Mouse (Mus musculus) intestine, embryonic 14.5 days (tissue): ENCODE results near the gene Plch1. TPM values are rescaled to one million over a fixed set of nuclear protein-coding genes. Genes with fewer than 3 reads are reported as not detected.
A peak's percentile ranks its signal among the peaks of the same experiment; 100 is the strongest.

Source experiments
- ATAC-seq: fragments of 200-750 bp; cut with Nextera tagmentation; replicated peaks from 2 replicates; pipeline ENCODE4 v1.8.0; 2017; ENCODE audit warnings: low read depth, moderate number of reproducible peaks, moderate TSS enrichment, moderate library complexity; ENCODE audit not compliant: low FRiP score, low TSS enrichment
- DNase-seq: peaks from one replicate; pipeline ENCODE4 v3.0.0-alpha.2; 2018; ENCODE audit warnings: low spot score
- H3K27ac ChIP-seq: fragments of 300-500 bp; sonication (generic); 2 replicates; pipeline ENCODE4 v1.5.1; 2014; ENCODE audit warnings: low read depth, mild to moderate bottlenecking, control low read depth
- H3K27me3 ChIP-seq: fragments of 300-500 bp; sonication (generic); replicated peaks from 2 replicates; pipeline ENCODE4 v1.6.1; 2014; ENCODE audit warnings: low read length, control low read depth; ENCODE audit not compliant: control insufficient read depth, insufficient read depth
- H3K36me3 ChIP-seq: fragments of 300-500 bp; sonication (generic); 2 replicates; pipeline ENCODE4 v1.6.1; 2014; ENCODE audit warnings: low read length, control low read depth; ENCODE audit not compliant: control insufficient read depth, insufficient read depth
- H3K4me1 ChIP-seq: fragments of 300-500 bp; sonication (generic); replicated peaks from 2 replicates; pipeline ENCODE4 v1.6.1; 2014; ENCODE audit warnings: low read length, control low read depth, mixed read lengths; ENCODE audit not compliant: control insufficient read depth, insufficient read depth
- H3K4me2 ChIP-seq: fragments of 300-500 bp; sonication (generic); 2 replicates; pipeline ENCODE4 v1.6.1; 2014; ENCODE audit warnings: low read length
- H3K4me3 ChIP-seq: fragments of 300-500 bp; sonication (generic); 2 replicates; pipeline ENCODE4 v1.5.1; 2014; ENCODE audit warnings: low read depth, low read length, control low read depth, mixed read lengths
- H3K9ac ChIP-seq: fragments of 300-500 bp; sonication (generic); 2 replicates; pipeline ENCODE4 v1.6.1; 2014; ENCODE audit warnings: mild to moderate bottlenecking, low read length
- H3K9me3 ChIP-seq: fragments of 300-500 bp; sonication (generic); 2 replicates; pipeline ENCODE4 v1.6.1; 2016; ENCODE audit warnings: low read length, control low read depth; ENCODE audit not compliant: control insufficient read depth
- WGBS: fragments of 180-500 bp; shearing (Covaris S2); extraction: QIAGEN DNeasy Blood & Tissue Kit; methylation state at CpG from one replicate; pipeline ENCODE4 v1.1.7; 2014; 5-methylcytosine and 5-hydroxymethylcytosine counted together
- polyA plus RNA-seq: library from polyadenylated mRNA; unstranded; fragments of >200 nt; fragmentation: Nextera tagmentation; extraction: Ambion mirVana; gene quantifications from 2 replicates; pipeline ENCODE4 v1.2.1, GENCODE M21; 2014

The Plch1 gene
- polyA plus RNA-seq, 1 experiment from 2014 or later: 10.5 TPM

GRCm38 (mm10) chr3:63806906-63807305, 92.4 kb downstream of the Plch1 start:
- H3K9ac ChIP-seq: no peak overlapping the region
- DNase-seq (no peak), ATAC-seq (no peak)
- no peaks in the 10 kb centered on the region for H3K9me3 ChIP-seq
- H3K27ac ChIP-seq: no peak overlapping the region
- no peak overlapping the region for H3K4me2 ChIP-seq
- no peaks in the 10 kb centered on the region for H3K4me1 ChIP-seq
- H3K4me3 ChIP-seq: no peak overlapping the region
- WGBS: 74% methylated on average over 1 of the region's 1 CpGs
- no peaks in the 10 kb centered on the region for H3K36me3 ChIP-seq
- H3K27me3 ChIP-seq: no peaks in the 10 kb centered on the region

- Histone ChIP-seq H3K27me3 (no peaks in the 10 kb centered on the region), H3K4me1 (no peaks in the 10 kb centered on the region), H3K36me3 (no peaks in the 10 kb centered on the region), H3K9ac (no peak overlapping the region), H3K27ac (no peak overlapping the region), H3K4me3 (no peak overlapping the region), H3K4me2 (no peak overlapping the region), H3K9me3 (no peaks in the 10 kb centered on the region)
- 89% methylated on average over 2 of the region's 2 CpGs for WGBS
- DNase-seq: no peak
- ATAC-seq: no peak
These were observed 93.8 kb downstream of the Plch1 start for GRCm38 (mm10) chr3:63805496-63805895.

GRCm38 (mm10) chr3:63800685-63801084, 98.6 kb downstream of the Plch1 start:
- Histone ChIP-seq H3K4me3 (no peak overlapping the region), H3K36me3 (no peaks in the 10 kb centered on the region), H3K27me3 (no peaks in the 10 kb centered on the region), H3K4me1 (no peaks in the 10 kb centered on the region), H3K4me2 (no peak overlapping the region), H3K27ac (no peak overlapping the region), H3K9me3 (no peaks in the 10 kb centered on the region), H3K9ac (no peak overlapping the region)
- ATAC-seq (no peak), DNase-seq (no peak)
- WGBS: 84% methylated on average over 5 of the region's 5 CpGs

- H3K27me3 ChIP-seq: no peaks in the 10 kb centered on the region
- H3K9me3 ChIP-seq: no peaks in the 10 kb centered on the region
- 67% methylated on average over 5 of the region's 5 CpGs for WGBS
- H3K36me3 ChIP-seq: no peaks in the 10 kb centered on the region
- no peak overlapping the region for H3K4me2 ChIP-seq
- H3K9ac ChIP-seq: no peak overlapping the region
- no peak overlapping the region for H3K27ac ChIP-seq
- no peak overlapping the region for H3K4me3 ChIP-seq
- DNase-seq (no peak), ATAC-seq (no peak)
- no peaks in the 10 kb centered on the region for H3K4me1 ChIP-seq
These were observed 112.4 kb downstream of the Plch1 start for GRCm38 (mm10) chr3:63786805-63787365.

GRCm38 (mm10) chr3:63772617-63773305, 126.5 kb downstream of the Plch1 start:
- Histone ChIP-seq H3K36me3 (no peaks in the 10 kb centered on the region), H3K27ac (no peak overlapping the region), H3K4me2 (no peak overlapping the region), H3K27me3 (no peaks in the 10 kb centered on the region), H3K4me1 (no peaks in the 10 kb centered on the region), H3K4me3 (no peak overlapping the region), H3K9me3 (no peaks in the 10 kb centered on the region), H3K9ac (no peak overlapping the region)
- ATAC-seq (0 out of 2 replicates have a peak, but pooled peaks have one; percentile 47), DNase-seq (no peak)
- WGBS: 53% methylated on average over 7 of the region's 7 CpGs

GRCm38 (mm10) chr3:63760821-63761220, 138.5 kb downstream of the Plch1 start:
- no peaks in the 10 kb centered on the region for H3K36me3 ChIP-seq
- H3K4me1 ChIP-seq: no peaks in the 10 kb centered on the region
- H3K27me3 ChIP-seq: no peaks in the 10 kb centered on the region
- 75% methylated on average over 1 of the region's 1 CpGs for WGBS
- ATAC-seq (no peak), DNase-seq (no peak)
- H3K4me2 ChIP-seq: no peak overlapping the region
- no peaks in the 10 kb centered on the region for H3K9me3 ChIP-seq
- H3K9ac ChIP-seq: no peak overlapping the region
- no peak overlapping the region for H3K4me3 ChIP-seq
- no peak overlapping the region for H3K27ac ChIP-seq

- H3K27ac ChIP-seq: no peak overlapping the region
- H3K27me3 ChIP-seq: no peaks in the 10 kb centered on the region
- H3K4me2 ChIP-seq: no peak overlapping the region
- H3K36me3 ChIP-seq: no peaks in the 10 kb centered on the region
- ATAC-seq (no peak), DNase-seq (no peak)
- no peaks in the 10 kb centered on the region for H3K4me1 ChIP-seq
- no peak overlapping the region for H3K9ac ChIP-seq
- no peak overlapping the region for H3K4me3 ChIP-seq
- H3K9me3 ChIP-seq: no peaks in the 10 kb centered on the region
- 76% methylated on average over 2 of the region's 2 CpGs for WGBS
These were observed 159.2 kb downstream of the Plch1 start for GRCm38 (mm10) chr3:63740073-63740472.

GRCm38 (mm10) chr3:63728325-63728724, 170.9 kb downstream of the Plch1 start:
- 79% methylated on average over 1 of the region's 1 CpGs for WGBS
- Histone ChIP-seq H3K4me2 (no peak overlapping the region), H3K4me3 (no peak overlapping the region), H3K9me3 (no peaks in the 10 kb centered on the region), H3K36me3 (no peaks in the 10 kb centered on the region), H3K27me3 (no peaks in the 10 kb centered on the region), H3K4me1 (no peaks in the 10 kb centered on the region), H3K9ac (no peak overlapping the region), H3K27ac (no peak overlapping the region)
- no peak for ATAC-seq
- DNase-seq: no peak
